Mouse (Mus musculus) small intestine, adult 2 months (tissue): ENCODE results near the gene Trappc1. TPM values are rescaled to one million over a fixed set of nuclear protein-coding genes. Genes with fewer than 3 reads are reported as not detected.

Experiments
- H3K27ac ChIP-seq: fragments of 200-500 bp; 2 replicates; pipeline ENCODE4 v1.5.1; 2012; ENCODE audit warnings: low read depth, low read length, control low read depth, inconsistent platforms; ENCODE audit not compliant: insufficient read depth
- H3K27me3 ChIP-seq: fragments of 200-500 bp; 2 replicates; pipeline ENCODE4 v1.6.1; 2012; ENCODE audit warnings: mild to moderate bottlenecking, moderate library complexity, low read length, inconsistent platforms; ENCODE audit not compliant: control insufficient read depth, insufficient read depth
- H3K36me3 ChIP-seq: fragments of 200-500 bp; 2 replicates; pipeline ENCODE4 v1.6.1; 2012; ENCODE audit warnings: mild to moderate bottlenecking, low read length, control low read depth, inconsistent platforms; ENCODE audit not compliant: control insufficient read depth, insufficient read depth
- H3K4me1 ChIP-seq: fragments of 200-500 bp; 2 replicates; pipeline ENCODE4 v1.6.1; 2012; ENCODE audit warnings: low read length, inconsistent platforms, mixed read lengths; ENCODE audit not compliant: control insufficient read depth, insufficient read depth, insufficient read length
- H3K4me3 ChIP-seq: fragments of 200-500 bp; 2 replicates; pipeline ENCODE4 v1.5.1; 2012; ENCODE audit warnings: low read depth, mild to moderate bottlenecking, control low read depth, inconsistent platforms, low read length, moderate library complexity
- CTCF ChIP-seq: fragments of 200-500 bp; IDR thresholded peaks from 2 replicates; pipeline ENCODE4 v1.5.1; 2012; ENCODE audit warnings: low read depth, mild to moderate bottlenecking, control low read depth, inconsistent platforms, low read length, moderate library complexity, mixed read lengths; ENCODE audit not compliant: insufficient replicate concordance, insufficient read length; ENCODE audit errors: extremely low read depth
- POLR2A ChIP-seq: fragments of 200-500 bp; IDR thresholded peaks from 2 replicates; pipeline ENCODE4 v1.6.1; 2012; ENCODE audit warnings: low read depth, mild to moderate bottlenecking, control low read depth, inconsistent platforms, low read length, moderate library complexity
- WGBS: fragments of 180-500 bp; shearing (Covaris S2); methylation state at CpG from one replicate; pipeline ENCODE4 v1.1.7; 2018; 5-methylcytosine and 5-hydroxymethylcytosine counted together
- polyA plus RNA-seq: library from polyadenylated mRNA; depleted of rRNA; stranded (reverse); fragments of >200 nt; gene quantifications from 2 replicates; pipeline ENCODE4 v1.2.3, GENCODE M21; 2012

Gene Trappc1
- polyA plus RNA-seq, 1 experiment = 31.7 TPM

- Histone ChIP-seq H3K4me1 (peaks cover 26% of the 10 kb centered on the region), H3K27me3 (no peaks in the 10 kb centered on the region), H3K36me3 (peaks cover 28% of the 10 kb centered on the region), H3K4me3 (peak overlapping the region; percentile 58), H3K27ac (peak overlapping the region; percentile 98)
- 4% methylated on average over 6 of the region's 6 CpGs for WGBS
- TF ChIP-seq POLR2A = peak; percentile 36; the same call in 1 of the 2 replicates
- 0 out of 2 replicates have a peak, but pooled peaks have one; percentile 3 for TF ChIP-seq CTCF
These were observed 41.1 kb downstream of the Trappc1 start for GRCm38 (mm10) chr11:69364910-69365309.

GRCm38 (mm10) chr11:69365722-69366121, 41.9 kb downstream of the Trappc1 start:
- Histone ChIP-seq H3K27me3 (no peaks in the 10 kb centered on the region), H3K4me3 (peak overlapping the region; percentile 50), H3K36me3 (peaks cover 20% of the 10 kb centered on the region), H3K4me1 (peaks cover 26% of the 10 kb centered on the region), H3K27ac (peak overlapping the region; percentile 98)
- WGBS = 15% methylated on average over 6 of the region's 6 CpGs
- no peak for TF ChIP-seq POLR2A
- TF ChIP-seq CTCF = no peak

- Histone ChIP-seq H3K4me3 (peak overlapping the region; percentile 50), H3K36me3 (peaks cover 15% of the 10 kb centered on the region), H3K4me1 (peaks cover 25% of the 10 kb centered on the region), H3K27ac (peak overlapping the region; percentile 98), H3K27me3 (no peaks in the 10 kb centered on the region)
- under 1% methylated on average over 26 of the region's 26 CpGs for WGBS
- TF ChIP-seq POLR2A (peak; percentile 70), CTCF (no peak)
These were observed 42.5 kb downstream of the Trappc1 start for GRCm38 (mm10) chr11:69366157-69366854.

GRCm38 (mm10) chr11:69366855-69367615, 43.3 kb downstream of the Trappc1 start:
- TF ChIP-seq POLR2A = no peak
- Histone ChIP-seq H3K4me3 (peak overlapping the region; percentile 89), H3K4me1 (peaks cover 22% of the 10 kb centered on the region), H3K27ac (peak overlapping the region; percentile 81), H3K36me3 (peaks cover 9% of the 10 kb centered on the region), H3K27me3 (no peaks in the 10 kb centered on the region)
- under 1% methylated on average over 22 of the region's 22 CpGs for WGBS

- peaks cover 24% of the 10 kb centered on the region for H3K4me1 ChIP-seq
- H3K36me3 ChIP-seq = peaks cover 4% of the 10 kb centered on the region
- H3K27me3 ChIP-seq = no peaks in the 10 kb centered on the region
- H3K4me3 ChIP-seq = peak overlapping the region; percentile 89
- peak overlapping the region; percentile 84 for H3K27ac ChIP-seq
- 2% methylated on average over 22 of the region's 22 CpGs for WGBS
- no peak for TF ChIP-seq POLR2A
- no peak for TF ChIP-seq CTCF
These were observed 44.0 kb downstream of the Trappc1 start for GRCm38 (mm10) chr11:69367616-69368355.

DNA sequence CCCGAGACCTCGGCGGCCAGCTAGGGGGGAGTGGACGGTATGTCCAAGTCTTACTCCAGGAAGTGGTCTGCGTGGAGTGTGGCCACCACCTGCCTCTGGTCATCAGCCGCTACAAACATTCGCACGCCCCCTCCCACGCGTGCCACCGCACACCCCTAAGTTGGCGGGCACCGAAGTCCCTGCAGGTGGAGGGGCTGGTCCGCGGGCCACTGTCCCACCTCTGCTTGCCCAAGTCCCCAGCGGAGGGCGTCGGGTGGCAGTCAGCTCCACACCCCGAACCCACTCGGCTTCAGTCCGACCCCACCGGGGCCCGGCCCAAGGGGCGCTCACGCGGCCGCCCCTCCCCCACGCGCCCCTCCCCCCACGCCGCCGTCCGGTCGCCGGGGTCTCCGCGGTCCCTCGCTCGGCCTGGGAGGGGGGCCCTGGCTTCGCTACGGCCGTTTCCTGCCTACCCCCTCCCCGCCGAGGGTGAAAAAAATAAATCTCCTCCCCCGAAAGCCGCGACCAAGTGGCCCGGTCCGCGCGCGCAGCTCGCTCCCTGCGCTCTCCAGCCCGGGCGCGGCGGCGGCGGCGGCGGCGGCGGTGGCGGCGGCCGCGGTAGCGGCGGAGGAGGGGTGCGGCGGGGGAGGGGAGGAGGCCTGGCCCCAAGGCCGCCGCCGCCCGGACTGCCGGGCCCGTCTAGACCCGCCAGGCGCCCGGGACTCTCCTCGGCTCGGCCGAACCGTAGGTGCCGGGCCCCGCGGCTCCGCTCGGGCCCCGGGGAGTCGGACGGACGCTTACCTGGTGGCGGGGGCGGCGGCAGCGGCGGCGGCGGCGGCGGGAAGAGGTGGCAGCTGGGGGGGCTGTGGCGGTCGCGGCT, 44.8 kb downstream of the Trappc1 start:
- H3K27me3 ChIP-seq = no peaks in the 10 kb centered on the region
- H3K4me3 ChIP-seq = peak overlapping the region; percentile 89
- TF ChIP-seq POLR2A = 0 out of 2 replicates have a peak, but pooled peaks have one; percentile 8
- TF ChIP-seq CTCF = no peak
- WGBS = under 1% methylated on average over 98 of the region's 106 CpGs
- H3K36me3 ChIP-seq = 0 out of 2 replicates have a peak, but pooled peaks cover under 1% of the 10 kb centered on the region
- H3K27ac ChIP-seq = peak overlapping the region; percentile 84
- H3K4me1 ChIP-seq = peaks cover 27% of the 10 kb centered on the region
